Mouse (Mus musculus) MN1 (cell line): ENCODE measurements around the gene Slc38a1.

Experiments used
- DNase-seq: peaks from one replicate; pipeline ENCODE4 v3.0.0-alpha.2; 2016; ENCODE audit warnings: low spot score

Gene Slc38a1

GRCm38 (mm10) chr15:96560576-96561298 lies 82.0 kb downstream of the Slc38a1 start:
- no peak for DNase-seq

GRCm38 (mm10) chr15:96551569-96552380 lies 90.9 kb downstream of the Slc38a1 start:
- peak; percentile 84 for DNase-seq

- no peak for DNase-seq
Observed at GRCm38 (mm10) chr15:96551107-96551506, 91.6 kb downstream of the Slc38a1 start.

- no peak for DNase-seq
Observed at GRCm38 (mm10) chr15:96548363-96548762, 94.3 kb downstream of the Slc38a1 start.

- peak; percentile 27 for DNase-seq
Observed at GRCm38 (mm10) chr15:96547256-96548195, 95.2 kb downstream of the Slc38a1 start.

GRCm38 (mm10) chr15:96543181-96543828 lies 99.4 kb downstream of the Slc38a1 start:
- DNase-seq: peak; percentile 86

- no peak for DNase-seq
Observed at GRCm38 (mm10) chr15:96542135-96542534, 100.6 kb downstream of the Slc38a1 start.

- DNase-seq: no peak
Observed at GRCm38 (mm10) chr15:96537272-96537671, 105.4 kb downstream of the Slc38a1 start.

GRCm38 (mm10) chr15:96536412-96536811 lies 106.3 kb downstream of the Slc38a1 start:
- no peak for DNase-seq

GRCm38 (mm10) chr15:96527686-96528085 lies 115.0 kb downstream of the Slc38a1 start:
- DNase-seq: no peak

GRCm38 (mm10) chr15:96524239-96524738 lies 118.4 kb downstream of the Slc38a1 start:
- DNase-seq: peak; percentile 25
